Mouse (Mus musculus) intestine, embryonic 15.5 days (tissue): ENCODE measurements around the gene Defa34. TPM values are rescaled to one million over a fixed set of nuclear protein-coding genes. Genes with fewer than 3 reads are reported as not detected.
"Not testable (repeated sequence)": the region's sequence is repeated elsewhere in the genome, so short reads cannot be mapped to it uniquely, and the experiment has no call there.

Experiments used
- ATAC-seq: fragments of 200-750 bp; cut with Nextera tagmentation; 2 replicates; pipeline ENCODE4 v1.8.0; 2017; ENCODE audit warnings: moderate TSS enrichment, moderate library complexity
- H3K27ac ChIP-seq: fragments of 300-500 bp; sonication (generic); 2 replicates; pipeline ENCODE4 v1.5.1; 2015; ENCODE audit warnings: mild to moderate bottlenecking, inconsistent platforms
- H3K27me3 ChIP-seq: fragments of 300-500 bp; sonication (generic); replicated peaks from 2 replicates; pipeline ENCODE4 v1.6.1; 2015; ENCODE audit warnings: inconsistent platforms
- H3K36me3 ChIP-seq: fragments of 300-500 bp; sonication (generic); 2 replicates; pipeline ENCODE4 v1.6.1; 2015; ENCODE audit warnings: inconsistent platforms
- H3K4me1 ChIP-seq: fragments of 300-500 bp; sonication (generic); replicated peaks from 2 replicates; pipeline ENCODE4 v1.6.1; 2015; ENCODE audit warnings: inconsistent platforms
- H3K4me2 ChIP-seq: fragments of 300-500 bp; sonication (generic); replicated peaks from 2 replicates; pipeline ENCODE4 v1.6.1; 2015; ENCODE audit warnings: mild to moderate bottlenecking, inconsistent platforms
- H3K4me3 ChIP-seq: fragments of 300-500 bp; sonication (generic); replicated peaks from 2 replicates; pipeline ENCODE4 v1.5.1; 2015; ENCODE audit warnings: inconsistent platforms
- H3K9ac ChIP-seq: fragments of 300-500 bp; sonication (generic); 2 replicates; pipeline ENCODE4 v1.6.1; 2015; ENCODE audit warnings: inconsistent platforms
- H3K9me3 ChIP-seq: fragments of 300-500 bp; sonication (generic); 2 replicates; pipeline ENCODE4 v1.6.1; 2016; ENCODE audit warnings: inconsistent platforms
- WGBS: fragments of 180-500 bp; shearing (Covaris S2); methylation state at CpG from one replicate; pipeline ENCODE4 v1.1.7; 2015; 5-methylcytosine and 5-hydroxymethylcytosine counted together
- polyA plus RNA-seq: library from polyadenylated mRNA; unstranded; fragments of >200 nt; fragmentation: Nextera tagmentation; extraction: Ambion mirVana; gene quantifications from 2 replicates; pipeline ENCODE4 v1.2.1, GENCODE M21; 2015

The Defa34 gene
- not detected in 2 replicates for polyA plus RNA-seq

- H3K27me3 ChIP-seq, H3K4me2 ChIP-seq, H3K27ac ChIP-seq, H3K36me3 ChIP-seq, H3K4me1 ChIP-seq, ATAC-seq, H3K9ac ChIP-seq, H3K9me3 ChIP-seq, H3K4me3 ChIP-seq: not testable (repeated sequence)
- WGBS, result 100% methylated on average over 1 of the region's 1 CpGs
Measured at GRCm38 (mm10) chr8:21665497-21665896, at the start of gene Defa34. TSS of gene Defa34 (plus strand) at chr8:21665797.

- not testable (repeated sequence) for ATAC-seq, H3K4me1 ChIP-seq, H3K9me3 ChIP-seq, H3K4me2 ChIP-seq, H3K27me3 ChIP-seq, H3K27ac ChIP-seq, H3K9ac ChIP-seq, H3K36me3 ChIP-seq, H3K4me3 ChIP-seq
- WGBS, result 100% methylated on average over 1 of the region's 1 CpGs
Measured at GRCm38 (mm10) chr8:21617883-21618282, 47.7 kb upstream of the Defa34 start, which contains the start of gene Defa26. TSS of gene Defa26 (plus strand) at chr8:21618183.

GRCm38 (mm10) chr8:21655480-21655879, 10.1 kb upstream of the Defa34 start, which contains the start of gene Defa17:
TSS of gene Defa17 (plus strand) at chr8:21655780.
- H3K4me1 ChIP-seq, H3K9me3 ChIP-seq, H3K27me3 ChIP-seq, H3K4me2 ChIP-seq, H3K4me3 ChIP-seq, H3K36me3 ChIP-seq, H3K9ac ChIP-seq, ATAC-seq, H3K27ac ChIP-seq: not testable (repeated sequence)
- no CpG with 5 or more reads among the region's 2 CpGs for WGBS

GRCm38 (mm10) chr8:21703545-21703944, 37.9 kb downstream of the Defa34 start, which contains the start of gene AY761184:
TSS of gene AY761184 (minus strand) at chr8:21703645.
- not testable (repeated sequence) for H3K9me3 ChIP-seq, H3K4me3 ChIP-seq, H3K4me2 ChIP-seq, H3K36me3 ChIP-seq, H3K27ac ChIP-seq, H3K9ac ChIP-seq, H3K4me1 ChIP-seq, H3K27me3 ChIP-seq, ATAC-seq
- 51% methylated on average over 2 of the region's 2 CpGs for WGBS

Other genes with a start within 250 kb of the Defa34 start
- 0.63 TPM in 1 of 2 replicates, not detected in the other for gene Defa36, start 238.4 kb upstream of the Defa34 start, polyA plus RNA-seq
- gene Gm7849, start 209.2 kb upstream of the Defa34 start, polyA plus RNA-seq, result 7.8 TPM in 1 of 2 replicates, not detected in the other
- gene Defa20, start 156.5 kb upstream of the Defa34 start, polyA plus RNA-seq, result 1.3 and 1.5 TPM in 2 replicates
- not detected in 2 replicates for gene Defa32, start 136.8 kb upstream of the Defa34 start, polyA plus RNA-seq
- not detected in 2 replicates for gene Defa37, start 100.4 kb upstream of the Defa34 start, polyA plus RNA-seq
- gene Defa28, start 82.8 kb upstream of the Defa34 start, polyA plus RNA-seq, result not detected in 2 replicates
- gene Gm7861, start 71.3 kb upstream of the Defa34 start, polyA plus RNA-seq, result 7.3 and 13.0 TPM in 2 replicates
- gene Defa26, start 47.6 kb upstream of the Defa34 start, polyA plus RNA-seq, result 0.94 TPM in 1 of 2 replicates, not detected in the other
- 90.7 and 104 TPM in 2 replicates for gene Defa17, start 10.0 kb upstream of the Defa34 start, polyA plus RNA-seq
- 0.49 and 0.96 TPM in 2 replicates for gene AY761184, start 37.8 kb downstream of the Defa34 start, polyA plus RNA-seq
- 118 and 148 TPM in 2 replicates for gene Defa24, start 68.7 kb downstream of the Defa34 start, polyA plus RNA-seq
- gene Defb50, start 157.7 kb downstream of the Defa34 start, polyA plus RNA-seq, result not detected in 2 replicates
- gene Defb2, start 174.1 kb downstream of the Defa34 start, polyA plus RNA-seq, result not detected in 2 replicates
- gene Defb10, start 193.1 kb downstream of the Defa34 start, polyA plus RNA-seq, result not detected in 2 replicates
- gene Defb9, start 219.6 kb downstream of the Defa34 start, polyA plus RNA-seq, result not detected in 2 replicates
- not detected in 2 replicates for gene Defb11, start 240.6 kb downstream of the Defa34 start, polyA plus RNA-seq